Mouse (Mus musculus) c-Kit-positive CD71-positive TER-119-positive erythroid progenitor cells, embryonic 14.5 days (primary cell): ENCODE results near the gene Inafm2.

Source experiments
- DNase-seq: peaks from one replicate; pipeline ENCODE4 v3.0.0-alpha.2; 2013; ENCODE audit warnings: low spot score

Gene Inafm2

DNA sequence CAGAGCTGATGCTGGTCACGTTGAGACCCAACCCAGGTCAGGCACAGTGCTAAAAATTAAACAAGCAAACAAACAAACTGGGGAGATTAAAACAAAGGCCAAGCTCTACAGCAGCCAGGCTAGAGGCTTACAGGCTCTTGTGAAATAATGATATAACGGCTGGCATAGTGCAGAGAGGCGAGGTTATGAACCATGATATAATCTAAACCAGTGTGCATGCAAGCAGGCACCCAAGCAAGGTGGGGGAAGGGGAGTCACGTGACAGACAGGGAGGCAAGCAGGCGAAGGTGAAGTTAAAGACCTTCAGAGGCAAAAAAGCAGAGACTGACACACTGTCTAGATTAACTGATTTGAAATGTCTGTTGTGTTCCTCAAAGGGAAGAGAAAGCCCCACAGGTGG, 37.5 kb downstream of the Inafm2 start:
- DNase-seq: no peak

DNA sequence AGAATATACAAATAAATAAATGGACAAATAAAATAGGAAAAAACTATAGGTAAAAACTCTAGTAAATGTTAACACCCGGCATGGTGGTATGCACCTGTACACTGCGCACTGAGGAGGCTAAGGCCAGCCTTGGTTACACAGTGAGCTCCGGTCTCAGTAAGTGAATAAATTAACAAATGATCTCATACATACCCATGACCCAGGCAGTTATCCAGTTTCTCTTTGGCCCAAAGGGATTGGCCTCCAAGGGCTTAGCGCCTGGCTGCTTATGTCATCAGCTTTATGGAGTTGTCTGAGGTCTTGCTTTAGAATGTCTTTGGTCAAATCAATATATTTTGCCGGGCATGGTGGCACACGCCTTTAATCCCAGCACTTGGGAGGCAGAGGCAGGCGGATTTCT, 38.1 kb downstream of the Inafm2 start:
- no peak for DNase-seq

DNA sequence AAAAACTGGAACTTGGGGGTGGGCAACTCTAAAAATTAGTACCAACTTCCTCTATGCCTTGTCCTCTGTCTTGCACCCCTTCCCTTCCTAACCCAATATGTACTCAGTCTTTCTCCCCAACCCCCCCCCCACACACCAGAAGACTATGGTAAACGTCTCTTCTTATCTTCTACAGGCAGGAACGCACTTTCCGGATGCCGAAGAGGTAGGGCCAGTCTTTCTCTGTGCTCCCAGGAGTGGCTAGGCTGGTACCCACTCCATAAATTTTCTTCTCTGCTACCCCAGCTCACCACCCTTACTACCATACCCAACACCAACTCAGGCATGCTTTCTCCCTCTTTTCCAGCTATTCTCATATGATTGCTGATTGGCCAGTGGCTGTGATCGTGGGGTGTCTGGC, 41.0 kb downstream of the Inafm2 start:
- no peak for DNase-seq

DNA sequence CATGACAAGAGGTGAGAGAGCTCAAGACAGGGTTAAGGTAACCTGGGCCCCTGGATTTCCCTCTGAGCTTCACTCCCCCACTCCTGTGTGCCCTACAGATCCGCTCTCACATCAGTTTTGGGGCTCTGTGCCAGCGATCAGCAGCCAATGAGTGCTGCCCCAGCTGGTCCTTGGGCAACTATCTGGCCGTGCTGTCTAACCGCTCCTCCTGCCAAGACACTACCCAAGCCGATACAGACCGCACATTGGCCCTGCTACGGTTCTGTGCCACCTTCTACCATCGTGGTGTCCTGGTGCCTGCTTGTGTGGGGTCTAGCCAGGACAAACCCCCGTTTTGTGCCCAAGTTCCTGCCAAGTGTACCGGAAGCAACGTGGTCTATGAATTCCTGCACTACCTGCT, 43.9 kb downstream of the Inafm2 start:
- DNase-seq: no peak

DNA sequence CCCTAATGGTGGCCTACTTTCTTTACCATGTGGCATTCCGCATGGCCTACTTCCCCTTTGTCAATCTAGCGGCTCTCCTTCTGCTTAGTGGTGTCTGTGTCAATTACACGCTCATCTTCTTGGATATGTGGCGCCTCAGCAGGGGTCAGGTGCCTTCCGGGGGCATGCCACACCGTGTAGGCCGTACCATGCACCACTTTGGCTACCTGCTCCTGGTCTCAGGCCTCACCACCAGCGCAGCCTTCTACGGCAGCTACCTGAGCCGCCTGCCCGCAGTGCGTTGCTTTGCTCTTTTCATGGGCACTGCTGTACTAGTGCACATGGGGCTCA, 44.6 kb downstream of the Inafm2 start:
- DNase-seq: no peak

DNA sequence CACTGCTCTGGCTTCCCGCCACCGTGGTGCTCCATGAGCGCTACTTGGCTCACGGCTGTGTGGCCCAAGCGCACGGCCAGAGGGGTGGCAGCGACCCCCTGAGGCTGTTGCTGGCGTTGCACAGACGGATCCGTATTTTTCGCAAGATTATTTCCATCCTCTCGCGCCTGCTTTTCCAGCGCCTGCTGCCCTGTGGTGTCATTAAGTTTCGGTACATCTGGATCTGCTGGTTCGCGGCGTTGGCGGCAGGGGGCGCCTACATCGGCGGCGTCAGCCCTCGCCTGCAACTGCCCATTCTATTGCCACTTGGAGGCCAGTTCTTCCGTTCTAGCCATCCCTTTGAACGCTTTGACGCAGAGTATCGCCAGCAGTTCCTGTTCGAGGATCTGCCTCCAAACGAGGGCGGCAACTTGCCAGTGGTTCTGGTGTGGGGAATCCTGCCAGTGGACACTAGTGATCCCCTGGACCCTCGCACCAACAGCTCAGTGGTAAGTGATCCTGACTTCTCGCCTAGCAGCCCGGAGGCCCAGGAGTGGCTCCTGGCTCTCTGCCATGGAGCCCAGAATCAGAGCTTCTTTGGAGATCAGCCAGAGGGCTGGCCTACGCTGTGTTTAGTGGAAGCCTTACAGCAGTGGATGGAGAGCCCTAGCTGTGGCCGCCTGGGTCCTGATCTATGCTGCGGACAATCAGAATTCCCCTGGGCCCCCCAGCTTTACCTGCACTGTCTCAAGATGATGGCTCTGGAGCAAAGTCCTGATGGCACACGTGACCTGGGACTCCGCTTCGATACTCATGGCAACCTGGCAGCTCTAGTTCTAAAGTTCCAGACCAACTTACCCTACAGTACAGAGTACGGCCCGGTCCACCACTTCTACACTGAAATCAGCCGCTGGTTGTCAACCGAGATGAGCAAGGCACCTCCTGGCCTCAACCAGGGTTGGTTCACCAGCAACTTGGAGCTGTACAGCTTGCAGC, 45.3 kb downstream of the Inafm2 start:
- peak; percentile 49 for DNase-seq

DNA sequence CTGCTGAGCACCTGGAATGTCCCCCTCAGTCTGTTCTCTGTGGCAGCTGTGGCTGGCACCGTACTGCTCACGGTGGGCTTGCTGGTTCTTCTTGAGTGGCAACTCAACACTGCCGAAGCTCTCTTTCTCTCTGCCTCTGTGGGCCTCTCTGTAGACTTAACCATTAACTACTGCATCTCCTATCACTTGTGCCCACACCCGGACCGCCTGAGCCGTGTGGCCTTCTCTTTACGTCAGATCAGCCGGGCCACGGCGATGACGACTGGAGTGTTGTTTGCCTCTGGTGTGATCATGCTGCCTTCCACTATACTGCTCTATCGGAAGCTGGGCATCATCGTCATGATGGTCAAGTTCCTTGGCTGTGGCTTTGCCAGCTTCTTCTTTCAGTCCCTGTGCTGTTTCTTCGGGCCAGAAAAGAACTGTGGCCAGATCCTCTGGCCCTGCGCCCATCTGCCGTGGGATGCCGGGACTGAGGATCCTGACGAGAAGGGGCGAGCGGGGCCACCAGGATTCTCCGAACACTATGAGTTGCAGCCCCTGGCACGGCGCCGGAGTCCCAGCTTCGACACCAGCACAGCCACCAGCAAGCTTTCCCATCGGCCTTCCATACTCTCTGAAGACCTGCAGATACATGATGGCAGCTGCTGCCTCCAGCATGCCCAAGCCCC, 46.2 kb downstream of the Inafm2 start:
- DNase-seq: no peak

DNA sequence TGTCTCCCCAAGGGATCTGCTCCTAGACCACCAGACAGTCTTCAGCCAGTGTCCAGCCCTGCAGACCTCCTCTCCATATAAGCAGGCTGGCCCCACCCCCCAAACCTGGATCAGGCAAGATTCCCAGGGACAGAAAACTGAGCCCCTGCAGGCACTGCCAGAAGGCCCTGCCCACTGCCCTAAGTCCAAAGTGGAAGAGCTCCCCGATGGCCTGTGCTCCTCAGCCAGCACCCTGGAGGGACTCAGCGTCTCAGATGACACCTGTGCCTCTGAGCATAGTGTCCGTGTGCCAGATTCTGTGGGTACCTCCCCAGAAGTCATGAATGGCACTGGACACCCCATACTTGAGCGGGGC, 46.7 kb downstream of the Inafm2 start:
- DNase-seq: no peak

DNA sequence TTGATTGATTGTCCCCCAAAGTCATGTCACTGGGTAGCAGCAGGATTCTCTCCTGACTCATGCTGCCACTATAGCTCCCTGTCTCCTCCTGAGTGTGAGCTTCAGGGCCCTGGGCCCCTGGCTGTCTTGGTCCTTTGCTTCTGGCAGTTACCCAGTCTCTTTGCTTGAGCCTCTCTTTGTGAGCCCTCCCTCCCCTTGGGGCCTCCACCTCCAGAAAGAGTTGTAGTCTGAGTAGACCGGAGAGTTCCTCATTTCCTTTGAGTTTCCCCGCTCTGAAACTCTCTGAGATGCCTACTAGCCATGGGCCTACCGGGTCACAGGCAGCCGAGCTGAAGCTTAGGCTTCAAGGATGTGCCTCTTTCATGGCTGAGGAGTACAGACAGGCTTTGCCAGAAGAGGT, 48.1 kb downstream of the Inafm2 start:
- no peak for DNase-seq
